Mouse (Mus musculus): Measurements from ENCODE around the gene Nrg4. TPM values are rescaled to one million over a fixed set of nuclear protein-coding genes. Genes with fewer than 3 reads are reported as not detected.

The Nrg4 gene
- total and polyA plus RNA-seq, 3 experiments: 0.81 to 1.7 (median 1.2) TPM

- no peak for DNase-seq (ENCODE audit: extremely low read depth)
- no peak overlapping the region for H3K4me3 ChIP-seq (replicated peaks in 1 of 3; ENCODE audit: low read depth in 2 of 3, low read length in 2 of 3, poor library complexity in 1 of 3)
- no peak overlapping the region for H3K4me2 ChIP-seq (ENCODE audit: insufficient read depth, low read depth, poor library complexity, severe bottlenecking)
- H3K4me1 ChIP-seq (ENCODE audit: control insufficient read depth in 1 of 2, insufficient read depth in 2 of 2): no peaks in the 10 kb centered on the region
- in situ Hi-C loops (cut with MboI; ENCODE audit: low pct_ligation_motif_present, low pct_unique_long_range_greater_than_20kb, low sequenced_read_pairs) (loop anchor here (25.0 kb wide), 1 partner anchor 255 kb away; the partner anchor contains the start of genes Chrna3 and Chrnb4), dilution Hi-C loops (cut with MboI; ENCODE audit: extremely low pct_ligation_motif_present, extremely low pct_unique_long_range_greater_than_20kb, low sequenced_read_pairs) (no loop called here)
- H3K27ac ChIP-seq (ENCODE audit: insufficient read depth, low read depth): no peak overlapping the region
- no peaks in the 10 kb centered on the region for H3K79me2 ChIP-seq (replicated peaks; ENCODE audit: control insufficient read depth, extremely low read depth, insufficient read depth, poor library complexity, severe bottlenecking)
- H3K27me3 ChIP-seq (replicated peaks): no peaks in the 10 kb centered on the region
- no peak for TF ChIP-seq JUN (IDR thresholded peaks at IDR 0.05; ENCODE audit: insufficient read depth, low read depth, low read length)
- TF ChIP-seq SMC3 (IDR thresholded peaks at IDR 0.05; ENCODE audit: low read depth, low read length): no peak
- TF ChIP-seq MYC (IDR thresholded peaks at IDR 0.05; ENCODE audit: low read depth, low read length): no peak
- TF ChIP-seq CTCF (conservative IDR thresholded peaks at IDR 0.05 in 1 of 2, IDR thresholded peaks at IDR 0.05 in 1 of 2; ENCODE audit: low read depth in 2 of 2, low read length in 2 of 2): no peak
- no peak for TF ChIP-seq UBTF (IDR thresholded peaks at IDR 0.05; ENCODE audit: low read depth, low read length)
- H3K36me3 ChIP-seq (replicated peaks in 1 of 2; ENCODE audit: control insufficient read depth in 1 of 2, insufficient read depth in 1 of 2, low read length in 1 of 2): no peaks in the 10 kb centered on the region
- peaks cover 6% of the 10 kb centered on the region for H3K9me3 ChIP-seq (replicated peaks; ENCODE audit: low read length)
- H3K9ac ChIP-seq (ENCODE audit: insufficient read depth, low read depth): no peak overlapping the region
Observed at GRCm38 (mm10) chr9:55291966-55292365, 34.7 kb downstream of the Nrg4 start.

- H3K27ac ChIP-seq (ENCODE audit: insufficient read depth, low read depth): no peak overlapping the region
- DNase-seq (ENCODE audit: extremely low read depth): no peak
- no peaks in the 10 kb centered on the region for H3K4me1 ChIP-seq (ENCODE audit: control insufficient read depth in 1 of 2, insufficient read depth in 2 of 2)
- H3K36me3 ChIP-seq (replicated peaks in 1 of 2; ENCODE audit: control insufficient read depth in 1 of 2, insufficient read depth in 1 of 2, low read length in 1 of 2): no peaks in the 10 kb centered on the region
- H3K9me3 ChIP-seq (replicated peaks; ENCODE audit: low read length): peaks cover 3% of the 10 kb centered on the region
- no peaks in the 10 kb centered on the region for H3K79me2 ChIP-seq (replicated peaks; ENCODE audit: control insufficient read depth, extremely low read depth, insufficient read depth, poor library complexity, severe bottlenecking)
- TF ChIP-seq JUND (conservative IDR thresholded peaks at IDR 0.05; ENCODE audit: low read depth, low read length): no peak
- TF ChIP-seq USF2 (conservative IDR thresholded peaks at IDR 0.05; ENCODE audit: low read depth, low read length): no peak
- no peak for TF ChIP-seq MAZ (IDR thresholded peaks at IDR 0.05; ENCODE audit: low read depth, low read length)
- no peak for TF ChIP-seq E2F4 (IDR thresholded peaks at IDR 0.05; ENCODE audit: insufficient replicate concordance, low read depth, low read length)
- no peak for TF ChIP-seq ZKSCAN1 (IDR thresholded peaks at IDR 0.05; ENCODE audit: borderline replicate concordance, low read depth, low read length)
- no peak for TF ChIP-seq POLR2A (IDR thresholded peaks at IDR 0.05; ENCODE audit: low read depth, low read length)
- H3K4me3 ChIP-seq (replicated peaks in 1 of 3; ENCODE audit: low read depth in 2 of 3, low read length in 2 of 3, poor library complexity in 1 of 3): no peak overlapping the region
- H3K27me3 ChIP-seq (replicated peaks): no peaks in the 10 kb centered on the region
- H3K4me2 ChIP-seq (ENCODE audit: insufficient read depth, low read depth, poor library complexity, severe bottlenecking): no peak overlapping the region
- no peak overlapping the region for H3K9ac ChIP-seq (ENCODE audit: insufficient read depth, low read depth)
- in situ Hi-C loops (cut with MboI; ENCODE audit: low pct_ligation_motif_present, low pct_unique_long_range_greater_than_20kb, low sequenced_read_pairs) (loop anchor here (25.0 kb wide), 1 partner anchor 252 kb away; the partner anchor contains the start of genes Chrna3 and Chrnb4), dilution Hi-C loops (cut with MboI; ENCODE audit: extremely low pct_ligation_motif_present, extremely low pct_unique_long_range_greater_than_20kb, low sequenced_read_pairs) (no loop called here)
Observed at GRCm38 (mm10) chr9:55289475-55290198, 37.0 kb downstream of the Nrg4 start.

- in situ Hi-C loops (cut with MboI; ENCODE audit: low pct_ligation_motif_present, low pct_unique_long_range_greater_than_20kb, low sequenced_read_pairs) (loop anchor here (25.0 kb wide), 1 partner anchor 248 kb away; the partner anchor contains the start of genes Chrna3 and Chrnb4), dilution Hi-C loops (cut with MboI; ENCODE audit: extremely low pct_ligation_motif_present, extremely low pct_unique_long_range_greater_than_20kb, low sequenced_read_pairs) (no loop called here)
- Histone ChIP-seq H3K9me3 (replicated peaks; ENCODE audit: low read length) (no peaks in the 10 kb centered on the region), H3K36me3 (replicated peaks in 1 of 2; ENCODE audit: control insufficient read depth in 1 of 2, insufficient read depth in 1 of 2, low read length in 1 of 2) (no peaks in the 10 kb centered on the region), H3K27ac (ENCODE audit: insufficient read depth, low read depth) (no peak overlapping the region), H3K4me3 (replicated peaks in 1 of 3; ENCODE audit: low read depth in 2 of 3, low read length in 2 of 3, poor library complexity in 1 of 3) (no peak overlapping the region), H3K4me1 (ENCODE audit: control insufficient read depth in 1 of 2, insufficient read depth in 2 of 2) (peaks cover 2 to 3% of the 10 kb centered on the region in 2 experiments; a peak in 2 of 4 replicates), H3K27me3 (replicated peaks) (no peaks in the 10 kb centered on the region), H3K79me2 (replicated peaks; ENCODE audit: control insufficient read depth, extremely low read depth, insufficient read depth, poor library complexity, severe bottlenecking) (no peaks in the 10 kb centered on the region), H3K4me2 (ENCODE audit: insufficient read depth, low read depth, poor library complexity, severe bottlenecking) (no peak overlapping the region), H3K9ac (ENCODE audit: insufficient read depth, low read depth) (no peak overlapping the region)
- DNase-seq (ENCODE audit: extremely low read depth): peak; percentile 40
- peak; percentile 27; the same call in 1 of the 2 replicates for TF ChIP-seq SMC3 (IDR thresholded peaks at IDR 0.05; ENCODE audit: low read depth, low read length)
- TF ChIP-seq MEF2A (IDR thresholded peaks at IDR 0.05; ENCODE audit: borderline replicate concordance, low read depth, low read length): no peak
- peak; percentile 23; the same call in 1 of the 2 replicates for TF ChIP-seq MAX (IDR thresholded peaks at IDR 0.05; ENCODE audit: low read length)
- TF ChIP-seq EP300 (IDR thresholded peaks at IDR 0.05; ENCODE audit: low read length): no peak
- TF ChIP-seq BHLHE40 (IDR thresholded peaks at IDR 0.05; ENCODE audit: low read depth, low read length): peak; percentile 94
- TF ChIP-seq MAFK (IDR thresholded peaks at IDR 0.05; ENCODE audit: insufficient replicate concordance, low read length): no peak
- TF ChIP-seq ZNF384 (IDR thresholded peaks at IDR 0.05; ENCODE audit: low read depth, low read length): no peak
- no peak for TF ChIP-seq E2F4 (IDR thresholded peaks at IDR 0.05; ENCODE audit: insufficient replicate concordance, low read depth, low read length)
- no peak for TF ChIP-seq SIN3A (IDR thresholded peaks at IDR 0.05; ENCODE audit: low read length)
- peak; percentile 42 for TF ChIP-seq RAD21 (IDR thresholded peaks at IDR 0.05; ENCODE audit: low read depth, low read length)
- no peak for TF ChIP-seq UBTF (IDR thresholded peaks at IDR 0.05; ENCODE audit: low read depth, low read length)
- TF ChIP-seq ETS1 (conservative IDR thresholded peaks at IDR 0.05; ENCODE audit: low read depth, low read length): no peak
- TF ChIP-seq CTCF (conservative IDR thresholded peaks at IDR 0.05 in 1 of 2, IDR thresholded peaks at IDR 0.05 in 1 of 2; ENCODE audit: low read depth in 2 of 2, low read length in 2 of 2): peak in 1 of 2 experiments; percentile 58; a peak in 2 of 4 replicates
- TF ChIP-seq IRF4 (IDR thresholded peaks at IDR 0.05; ENCODE audit: low read depth, low read length): no peak
Observed at GRCm38 (mm10) chr9:55285197-55285596, 41.4 kb downstream of the Nrg4 start.
